Mouse (Mus musculus) CH12.LX (cell line): ENCODE data around the gene Tbc1d2b. TPM values are rescaled to one million over a fixed set of nuclear protein-coding genes. Genes with fewer than 3 reads are reported as not detected.

Experiments used
- DNase-seq: peaks from one replicate; pipeline ENCODE4 v3.0.0-alpha.2; 2013; ENCODE audit errors: extremely low read depth
- H3K27ac ChIP-seq: 2 replicates; pipeline ENCODE4 v1.5.1; 2012; ENCODE audit warnings: low read depth, mild to moderate bottlenecking, control low read depth, moderate library complexity; ENCODE audit not compliant: insufficient read depth
- H3K27me3 ChIP-seq: replicated peaks from 2 replicates; pipeline ENCODE3; 2012; ENCODE audit warnings: inconsistent platforms
- H3K36me3 ChIP-seq, 2 experiments: replicated peaks in 1 of 2; 2 replicates each; pipeline versions ENCODE3 to v1.6.1; 2012; ENCODE audit warnings: inconsistent platforms in 1 of 2, low read length in 1 of 2, mild to moderate bottlenecking in 1 of 2, mixed read lengths in 1 of 2, moderate library complexity in 1 of 2; ENCODE audit not compliant: control insufficient read depth in 1 of 2, insufficient read depth in 1 of 2
- H3K4me1 ChIP-seq, 2 experiments: 2 replicates each; pipeline ENCODE4 v1.6.1; 2012; ENCODE audit warnings: inconsistent platforms in 1 of 2, moderate library complexity in 1 of 2; ENCODE audit not compliant: insufficient read depth in 2 of 2, control insufficient read depth in 1 of 2
- H3K4me2 ChIP-seq: 2 replicates; pipeline ENCODE4 v1.6.1; 2012; ENCODE audit warnings: low read depth, mild to moderate bottlenecking, control low read depth; ENCODE audit not compliant: poor library complexity, insufficient read depth, severe bottlenecking
- H3K4me3 ChIP-seq, 3 experiments: fragments of 150-350 bp in 1 of 3; sonication (generic) in 1 of 3; replicated peaks in 1 of 3; 2 replicates each; pipeline versions ENCODE3 to v1.5.1; 2011 to 2012; ENCODE audit warnings: low read depth in 2 of 3, low read length in 2 of 3, mild to moderate bottlenecking in 2 of 3, moderate library complexity in 2 of 3, control low read depth in 1 of 3, improper control_type of control experiment in 1 of 3, inconsistent platforms in 1 of 3, mixed read lengths in 1 of 3; ENCODE audit not compliant: poor library complexity in 1 of 3
- H3K79me2 ChIP-seq: replicated peaks from 2 replicates; pipeline ENCODE4 v1.6.1; 2012; ENCODE audit warnings: mild to moderate bottlenecking, moderate library complexity; ENCODE audit not compliant: control insufficient read depth, poor library complexity, insufficient read depth, severe bottlenecking; ENCODE audit errors: extremely low read depth
- H3K9ac ChIP-seq: 2 replicates; pipeline ENCODE4 v1.6.1; 2012; ENCODE audit warnings: low read depth, mild to moderate bottlenecking, control low read depth, moderate library complexity; ENCODE audit not compliant: insufficient read depth
- H3K9me3 ChIP-seq: replicated peaks from 2 replicates; pipeline ENCODE3; 2012; ENCODE audit warnings: low read length, inconsistent platforms, mixed read lengths
- ELF1 ChIP-seq: IDR thresholded peaks from 2 replicates; pipeline ENCODE4 v1.6.1; 2014; ENCODE audit warnings: low read depth, mild to moderate bottlenecking, inconsistent platforms, low read length, improper control_type of control experiment
- GABPA ChIP-seq: IDR thresholded peaks from 2 replicates; pipeline ENCODE4 v1.6.1; 2012; ENCODE audit warnings: low read depth, low read length, improper control_type of control experiment, inconsistent platforms; ENCODE audit not compliant: insufficient replicate concordance
- IRF4 ChIP-seq: IDR thresholded peaks from 2 replicates; pipeline ENCODE4 v1.6.1; 2014; ENCODE audit warnings: low read depth, mild to moderate bottlenecking, inconsistent platforms, low read length, improper control_type of control experiment
- JUN ChIP-seq: IDR thresholded peaks from 2 replicates; pipeline ENCODE4 v1.6.1; 2011; ENCODE audit warnings: low read depth, mild to moderate bottlenecking, low read length, improper control_type of control experiment, moderate library complexity; ENCODE audit not compliant: insufficient read depth
- MAX ChIP-seq: IDR thresholded peaks from 2 replicates; pipeline ENCODE4 v1.6.1; 2011; ENCODE audit warnings: low read length, improper control_type of control experiment
- MEF2A ChIP-seq: IDR thresholded peaks from 2 replicates; pipeline ENCODE4 v1.6.1; 2014; ENCODE audit warnings: low read depth, mild to moderate bottlenecking, inconsistent platforms, low read length, improper control_type of control experiment, borderline replicate concordance
- MXI1 ChIP-seq: IDR thresholded peaks from 2 replicates; pipeline ENCODE4 v1.6.1; 2011; ENCODE audit warnings: mild to moderate bottlenecking, low read depth, low read length, improper control_type of control experiment
- NELFE ChIP-seq: IDR thresholded peaks from 2 replicates; pipeline ENCODE4 v1.6.1; 2011; ENCODE audit warnings: low read depth, low read length, improper control_type of control experiment
- POLR2A ChIP-seq: IDR thresholded peaks from 2 replicates; pipeline ENCODE4 v1.6.1; 2011; ENCODE audit warnings: low read depth, mild to moderate bottlenecking, improper control_type of control experiment, low read length
- RCOR1 ChIP-seq: conservative IDR thresholded peaks from 2 replicates; pipeline ENCODE4 v1.6.1; 2012; ENCODE audit warnings: low read depth, mild to moderate bottlenecking, inconsistent platforms, low read length, improper control_type of control experiment
- UBTF ChIP-seq: IDR thresholded peaks from 2 replicates; pipeline ENCODE4 v1.6.1; 2012; ENCODE audit warnings: low read depth, mild to moderate bottlenecking, inconsistent platforms, low read length, improper control_type of control experiment, moderate library complexity
- dilution Hi-C: fragments of 300-500 bp; cut with MboI; formaldehyde crosslinking; loops from 2 replicates; pipeline ENCODE4 v1.14.3; 2020; ENCODE audit warnings: low sequenced_read_pairs; ENCODE audit not compliant: extremely low pct_unique_long_range_greater_than_20kb, extremely low pct_ligation_motif_present
- in situ Hi-C: fragments of 300-500 bp; cut with MboI; formaldehyde crosslinking; loops from 3 replicates; pipeline ENCODE4 v1.14.3; 2019; ENCODE audit warnings: low sequenced_read_pairs, low pct_ligation_motif_present, low pct_unique_long_range_greater_than_20kb, mixed read lengths
- polyA plus RNA-seq: library from polyadenylated mRNA; unstranded; fragments of >175 nt; gene quantifications from 2 replicates; pipeline ENCODE4 v1.2.1, GENCODE M21; 2012; ENCODE audit warnings: low read depth; ENCODE audit not compliant: insufficient read length
- total RNA-seq, 2 experiments: library from RNA; depleted of rRNA; stranded (reverse); fragments of 300-350 nt in 1 of 2; fragments of >200 nt in 1 of 2; gene quantifications; 2 replicates each; pipeline ENCODE4 v1.2.3; 2012 to 2014

The Tbc1d2b gene
- total and polyA plus RNA-seq, 3 experiments = 0.60 to 1.3 (median 0.76) TPM

DNA sequence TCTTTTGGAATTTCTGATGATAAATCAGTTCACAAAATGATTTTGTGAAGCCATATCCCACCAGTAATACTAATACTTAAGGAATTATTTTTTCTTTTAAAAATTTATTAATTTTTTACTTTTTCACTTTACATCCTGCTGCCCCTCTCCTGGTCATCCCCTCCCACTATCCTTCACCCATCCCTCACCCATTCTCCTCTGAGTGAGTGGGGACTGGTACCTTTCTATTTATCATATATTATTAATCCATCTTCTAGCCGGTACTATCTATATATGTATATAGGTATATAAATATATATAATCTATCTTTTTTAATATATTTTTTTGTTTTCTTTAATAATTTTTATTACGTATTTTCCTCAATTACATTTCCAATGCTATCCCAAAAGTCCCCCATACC is 33.6 kb upstream of the Tbc1d2b start:
- no peak for DNase-seq
- dilution Hi-C loops = no loop called here
- in situ Hi-C loops = no loop called here
- Histone ChIP-seq H3K9me3 (no peaks in the 10 kb centered on the region), H3K4me2 (no peak overlapping the region), H3K36me3 (no peaks in the 10 kb centered on the region), H3K27ac (no peak overlapping the region), H3K9ac (no peak overlapping the region), H3K4me3 (no peak overlapping the region), H3K27me3 (no peaks in the 10 kb centered on the region), H3K79me2 (no peaks in the 10 kb centered on the region), H3K4me1 (peaks cover 0 to 6% of the 10 kb centered on the region in 2 experiments; a peak in 1 of 4 replicates)
- no peak for TF ChIP-seq NELFE
- no peak for TF ChIP-seq MEF2A
- TF ChIP-seq MXI1 = no peak
- no peak for TF ChIP-seq RCOR1

DNA sequence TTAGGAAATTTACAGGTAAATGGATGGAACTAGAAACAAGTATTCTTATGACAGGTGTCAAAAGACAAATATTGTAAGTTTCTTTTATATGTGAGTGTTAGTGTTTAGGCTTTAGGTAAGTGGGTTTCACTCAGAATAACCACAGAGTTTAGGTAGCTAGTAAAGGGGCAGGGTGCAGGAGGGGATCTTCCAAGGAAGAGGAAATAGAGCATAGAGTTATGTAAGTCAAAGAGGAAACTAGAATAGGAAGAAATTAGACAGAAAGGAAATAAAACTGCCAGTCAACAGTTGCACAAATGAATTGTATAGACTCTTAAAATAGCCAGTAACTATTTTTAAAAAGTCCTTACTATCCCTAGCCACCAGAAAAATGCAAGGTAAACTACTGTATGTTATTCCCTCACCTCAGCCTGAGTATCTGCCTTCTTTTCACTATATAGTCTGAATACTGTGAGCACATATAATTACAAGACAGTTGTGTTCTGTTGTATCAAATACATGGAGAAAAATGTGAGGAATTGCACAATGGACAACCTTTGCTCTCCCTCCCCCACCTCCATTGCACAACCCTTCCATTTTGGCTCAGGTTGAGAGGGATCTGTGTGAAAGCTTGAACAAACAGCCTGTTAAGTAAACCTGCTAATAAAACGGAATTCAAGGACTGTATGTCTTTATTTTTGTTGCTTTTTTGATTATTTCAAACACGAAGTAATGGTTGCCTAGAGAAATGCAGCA is 32.7 kb upstream of the Tbc1d2b start:
- H3K9ac ChIP-seq = no peak overlapping the region
- H3K9me3 ChIP-seq = no peaks in the 10 kb centered on the region
- H3K36me3 ChIP-seq = no peaks in the 10 kb centered on the region
- no peak for DNase-seq
- H3K4me1 ChIP-seq = peaks cover 0 to 6% of the 10 kb centered on the region in 2 experiments; a peak in 1 of 4 replicates
- H3K79me2 ChIP-seq = no peaks in the 10 kb centered on the region
- dilution Hi-C loops = no loop called here
- no peak overlapping the region for H3K27ac ChIP-seq
- no peak overlapping the region for H3K4me3 ChIP-seq
- H3K27me3 ChIP-seq = no peaks in the 10 kb centered on the region
- no peak overlapping the region for H3K4me2 ChIP-seq
- in situ Hi-C loops = no loop called here
- no peak for TF ChIP-seq UBTF
- no peak for TF ChIP-seq GABPA
- TF ChIP-seq MAX = no peak
- TF ChIP-seq IRF4 = no peak
- TF ChIP-seq ELF1 = no peak
- no peak for TF ChIP-seq JUN

DNA sequence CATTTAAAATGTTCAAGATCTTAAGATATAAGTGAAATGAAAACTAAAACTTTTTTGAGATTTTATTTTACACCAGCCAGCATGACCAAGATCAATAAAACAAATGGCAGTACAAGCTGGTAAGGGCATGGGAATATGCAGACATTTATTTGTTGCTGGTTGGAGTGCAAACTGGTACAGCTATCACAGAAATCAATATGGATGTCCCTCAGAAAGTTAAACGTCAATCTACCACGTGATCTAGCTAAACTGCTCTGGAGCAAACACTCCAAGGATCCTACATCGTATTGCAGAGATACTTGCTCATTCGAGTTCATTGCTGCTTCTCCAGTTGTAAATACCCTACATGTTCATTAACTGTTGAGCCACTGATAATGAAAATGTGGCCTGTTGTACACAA is 32.1 kb upstream of the Tbc1d2b start:
- Histone ChIP-seq H3K4me3 (no peak overlapping the region), H3K9me3 (no peaks in the 10 kb centered on the region), H3K9ac (no peak overlapping the region), H3K36me3 (no peaks in the 10 kb centered on the region), H3K27ac (no peak overlapping the region), H3K4me2 (no peak overlapping the region), H3K79me2 (no peaks in the 10 kb centered on the region), H3K4me1 (peaks cover 0 to 6% of the 10 kb centered on the region in 2 experiments; a peak in 1 of 4 replicates), H3K27me3 (no peaks in the 10 kb centered on the region)
- DNase-seq = no peak
- TF ChIP-seq POLR2A = no peak
- dilution Hi-C loops = no loop called here
- in situ Hi-C loops = no loop called here
